Mouse (Mus musculus) adrenal gland, postnatal 0 days (tissue): ENCODE data around the gene Sh3glb1. TPM values are rescaled to one million over a fixed set of nuclear protein-coding genes. Genes with fewer than 3 reads are reported as not detected.

Experiments
- polyA plus RNA-seq: library from polyadenylated mRNA; unstranded; fragments of >200 nt; fragmentation: Nextera tagmentation; extraction: Ambion mirVana; gene quantifications from 2 replicates; pipeline ENCODE4 v1.2.1, GENCODE M21; 2015

Sh3glb1 gene
- polyA plus RNA-seq = 89.9 and 102 TPM in 2 replicates

DNA sequence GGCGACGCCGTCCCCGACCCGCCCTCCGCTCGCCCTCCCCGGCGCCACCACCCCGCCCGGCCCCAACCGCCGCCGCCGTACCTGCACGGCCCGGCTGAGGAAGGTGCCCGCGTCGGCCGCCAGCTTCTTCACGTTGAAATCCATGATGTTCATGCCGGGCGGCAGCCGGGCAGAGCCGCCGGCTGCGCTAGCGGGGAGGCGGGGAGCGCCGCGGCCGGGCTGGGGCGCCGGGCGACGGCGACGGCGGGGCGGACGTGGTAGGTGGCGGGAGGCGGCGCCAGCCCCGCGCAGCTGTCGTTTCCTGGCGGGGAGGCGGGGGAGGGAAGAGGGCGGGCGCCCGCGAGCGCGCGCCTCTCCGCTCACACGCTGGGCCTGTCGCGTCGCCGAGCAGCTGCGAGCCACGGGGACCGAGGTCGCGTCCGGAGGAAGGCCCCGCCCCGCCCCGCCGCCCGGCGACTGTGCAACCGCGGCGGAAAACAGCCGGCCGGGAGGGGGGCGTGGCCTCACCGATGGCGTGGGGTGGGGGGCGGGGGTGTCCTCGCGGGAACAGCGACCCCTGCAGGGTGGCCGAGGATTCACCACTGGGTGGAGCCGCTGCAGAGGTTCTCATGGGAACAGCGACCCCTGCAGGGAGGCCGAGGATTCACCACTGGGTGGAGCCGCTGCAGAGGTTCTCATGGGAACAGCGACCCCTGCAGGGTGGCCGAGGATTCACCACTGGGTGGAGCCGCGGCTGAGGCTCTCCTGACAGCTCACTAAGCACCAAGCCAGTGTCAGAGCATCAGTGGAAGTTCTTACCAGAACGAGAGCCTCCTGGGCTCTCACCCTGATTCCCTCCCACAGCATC lies at the start of gene Sh3glb1:
TSS of gene Sh3glb1 (minus strand) at position 435 of the 847 bp plus-strand sequence.

DNA sequence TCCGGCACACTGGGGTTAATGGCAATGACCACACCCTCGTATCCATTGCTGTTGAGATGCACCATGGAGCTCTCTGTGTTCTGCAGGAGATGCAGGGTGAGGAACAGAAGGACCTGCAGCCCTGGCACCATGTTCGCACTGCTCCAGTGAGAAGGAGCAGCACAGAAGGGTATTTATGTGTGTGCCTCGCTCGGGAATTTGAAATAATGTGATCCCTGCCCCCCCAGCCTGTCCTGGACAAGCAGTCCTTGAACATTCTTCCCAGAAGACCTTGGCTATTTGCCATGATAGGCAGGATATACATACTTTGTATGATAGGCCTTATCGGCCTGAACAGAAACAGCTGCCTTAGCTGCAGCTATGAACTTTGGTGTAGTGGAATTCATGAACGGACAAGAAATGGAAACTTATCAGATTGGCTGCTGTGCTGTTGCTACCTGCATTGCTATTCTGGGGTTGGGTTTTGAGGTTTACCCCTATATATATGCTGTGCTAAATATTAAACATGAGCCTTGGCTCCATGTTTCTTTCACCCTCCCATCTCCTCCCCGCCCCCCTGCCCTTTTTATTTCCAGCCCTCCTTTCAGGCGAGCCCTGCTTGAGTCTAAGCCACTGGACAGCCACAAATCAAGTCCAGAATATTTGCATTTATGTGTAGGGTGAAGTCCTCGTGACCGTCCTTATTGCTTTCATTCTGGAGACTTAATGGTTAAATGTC lies 40.6 kb upstream of the Sh3glb1 start, which contains the start of gene Clca3a1:
TSS of gene Clca3a1 (minus strand) at position 386 of the 718 bp plus-strand sequence.

Other genes with a start within 250 kb of the Sh3glb1 start
- gene Hs2st1, start 150.2 kb downstream of the Sh3glb1 start, polyA plus RNA-seq = 7.5 and 8.3 TPM in 2 replicates
- gene Selenof, start 150.0 kb downstream of the Sh3glb1 start, polyA plus RNA-seq = 948 and 1,436 TPM in 2 replicates
- 13.8 and 15.7 TPM in 2 replicates for gene Clca3a1, start 40.6 kb upstream of the Sh3glb1 start, polyA plus RNA-seq
- 0.11 and 0.14 TPM in 2 replicates for gene Clca3a2, start 99.2 kb upstream of the Sh3glb1 start, polyA plus RNA-seq
- gene Clca3b, start 129.0 kb upstream of the Sh3glb1 start, polyA plus RNA-seq = not detected in 2 replicates
- 0.18 and 1.7 TPM in 2 replicates for gene Clca4b, start 212.2 kb upstream of the Sh3glb1 start, polyA plus RNA-seq